Mouse (Mus musculus): ENCODE data around the gene Apol10b. TPM values are rescaled to one million over a fixed set of nuclear protein-coding genes. Genes with fewer than 3 reads are reported as not detected.
"Not testable (repeated sequence)": the region's sequence is repeated elsewhere in the genome, so short reads cannot be mapped to it uniquely, and the experiment has no call there.

Apol10b gene
- polyA plus RNA-seq, 1 experiment = not detected

DNA sequence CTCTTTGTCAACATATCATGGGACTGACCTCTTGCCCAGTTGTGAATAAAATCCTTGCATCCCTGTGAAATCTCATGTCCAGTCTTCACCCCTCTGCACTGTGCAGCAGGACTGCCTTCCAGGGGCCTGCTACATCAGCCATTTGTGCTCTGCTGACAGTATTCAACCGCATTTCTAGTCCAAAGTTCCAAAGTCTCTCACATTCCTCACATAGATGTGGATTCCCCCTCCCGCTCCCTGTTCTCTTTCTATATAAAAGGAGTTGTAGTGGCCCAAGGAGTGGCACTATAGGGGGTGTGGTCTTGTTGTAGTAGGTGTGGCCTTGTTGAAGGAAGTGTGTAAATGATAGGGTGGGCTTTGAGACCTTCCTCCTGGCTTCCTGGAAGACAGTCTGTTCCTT, 5.0 kb downstream of the Apol10b start:
- TF ChIP-seq TAL1 (IDR thresholded peaks at IDR 0.05; ENCODE audit: low read length) (no peak), GATA1 (IDR thresholded peaks at IDR 0.05; ENCODE audit: low read length) (no peak)
- no peaks in the 10 kb centered on the region for H3K4me1 ChIP-seq (ENCODE audit: control insufficient read depth)

GRCm38 (mm10) chr15:77588981-77589380, 6.9 kb downstream of the Apol10b start:
- Histone ChIP-seq H3K4me1 (ENCODE audit: control insufficient read depth) (no peaks in the 10 kb centered on the region), H3K27me3 (ENCODE audit: control insufficient read depth) (no peaks in the 10 kb centered on the region), H3K36me3 (ENCODE audit: control insufficient read depth) (no peaks in the 10 kb centered on the region), H3K4me3 (replicated peaks) (no peak overlapping the region), H3K9me3 (ENCODE audit: control insufficient read depth, low read length) (no peaks in the 10 kb centered on the region)
- TF ChIP-seq GATA1 (IDR thresholded peaks at IDR 0.05; ENCODE audit: low read length) = no peak
- no peak for TF ChIP-seq TAL1 (IDR thresholded peaks at IDR 0.05; ENCODE audit: low read length)

More for the DNA sequence above, 5.0 kb downstream of the Apol10b start:
- H3K9me3 ChIP-seq (ENCODE audit: control insufficient read depth, low read length) = no peaks in the 10 kb centered on the region
- no peaks in the 10 kb centered on the region for H3K27me3 ChIP-seq (ENCODE audit: control insufficient read depth)
- no peak overlapping the region for H3K4me3 ChIP-seq (replicated peaks)
- H3K36me3 ChIP-seq (ENCODE audit: control insufficient read depth) = no peaks in the 10 kb centered on the region

DNA sequence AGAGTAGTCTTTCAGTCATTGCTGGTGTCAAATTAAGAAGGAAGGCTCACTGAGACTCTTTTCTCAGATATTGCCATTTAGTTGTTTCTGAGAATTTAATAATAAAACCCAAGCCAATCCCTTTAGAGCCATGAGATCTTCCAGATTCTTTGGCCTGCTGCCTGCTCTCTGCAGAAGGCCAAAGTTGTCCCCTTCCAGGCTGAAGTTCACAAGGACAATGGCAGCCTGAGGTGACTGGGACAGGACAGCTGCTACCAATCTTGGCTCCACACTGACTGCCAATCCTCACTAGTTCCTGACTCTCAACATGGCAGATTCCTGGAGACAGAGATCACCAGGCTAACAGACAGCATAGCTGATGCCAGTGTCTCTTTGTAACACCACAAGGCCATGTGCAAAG, 8.9 kb downstream of the Apol10b start:
- no peak for TF ChIP-seq GATA1 (IDR thresholded peaks at IDR 0.05; ENCODE audit: low read length)

GRCm38 (mm10) chr15:77581681-77582080, 14.2 kb downstream of the Apol10b start:
- no peak overlapping the region for H3K4me3 ChIP-seq (replicated peaks)
- no peaks in the 10 kb centered on the region for H3K27me3 ChIP-seq (ENCODE audit: control insufficient read depth)
- H3K36me3 ChIP-seq (ENCODE audit: control insufficient read depth) = no peaks in the 10 kb centered on the region
- no peaks in the 10 kb centered on the region for H3K9me3 ChIP-seq (ENCODE audit: control insufficient read depth, low read length)
- TF ChIP-seq TAL1 (IDR thresholded peaks at IDR 0.05; ENCODE audit: low read length) = no peak
- H3K4me1 ChIP-seq (ENCODE audit: control insufficient read depth) = no peaks in the 10 kb centered on the region

More for the DNA sequence above, 8.9 kb downstream of the Apol10b start:
- no peaks in the 10 kb centered on the region for H3K36me3 ChIP-seq (ENCODE audit: control insufficient read depth)
- H3K9me3 ChIP-seq (ENCODE audit: control insufficient read depth, low read length) = no peaks in the 10 kb centered on the region
- no peak overlapping the region for H3K4me3 ChIP-seq (replicated peaks)
- no peaks in the 10 kb centered on the region for H3K27me3 ChIP-seq (ENCODE audit: control insufficient read depth)
- no peaks in the 10 kb centered on the region for H3K4me1 ChIP-seq (ENCODE audit: control insufficient read depth)

DNA sequence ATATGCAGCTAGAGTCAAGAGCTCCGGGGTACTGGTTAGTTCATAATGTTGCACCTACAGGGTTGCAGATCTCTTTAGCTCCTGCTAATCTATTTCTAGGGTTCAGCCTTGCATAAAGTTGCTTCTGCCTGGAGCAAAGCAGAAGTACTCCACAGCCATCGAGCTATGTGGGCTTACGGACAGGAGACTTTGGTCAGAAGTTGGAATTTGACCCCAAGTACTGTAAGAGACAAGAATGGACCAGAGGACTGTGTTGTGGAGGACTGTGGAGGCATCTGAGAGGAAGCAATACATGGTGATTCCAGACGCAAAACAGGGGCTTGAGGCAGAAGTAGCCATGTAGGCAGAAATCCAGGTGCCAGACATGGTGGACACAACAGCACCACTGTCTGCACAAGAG, 16.6 kb downstream of the Apol10b start:
- no peaks in the 10 kb centered on the region for H3K27me3 ChIP-seq (ENCODE audit: control insufficient read depth)
- H3K9me3 ChIP-seq (ENCODE audit: control insufficient read depth, low read length) = no peaks in the 10 kb centered on the region
- H3K4me3 ChIP-seq (replicated peaks) = no peak overlapping the region
- no peak for TF ChIP-seq GATA1 (IDR thresholded peaks at IDR 0.05; ENCODE audit: low read length)
- no peak for TF ChIP-seq TAL1 (IDR thresholded peaks at IDR 0.05; ENCODE audit: low read length)
- no peaks in the 10 kb centered on the region for H3K36me3 ChIP-seq (ENCODE audit: control insufficient read depth)
- no peaks in the 10 kb centered on the region for H3K4me1 ChIP-seq (ENCODE audit: control insufficient read depth)

- Histone ChIP-seq H3K9me3 (ENCODE audit: control insufficient read depth, low read length) (no peaks in the 10 kb centered on the region), H3K4me3 (replicated peaks) (no peak overlapping the region), H3K27me3 (ENCODE audit: control insufficient read depth) (no peaks in the 10 kb centered on the region), H3K4me1 (ENCODE audit: control insufficient read depth) (no peaks in the 10 kb centered on the region), H3K36me3 (ENCODE audit: control insufficient read depth) (no peaks in the 10 kb centered on the region)
- no peak for TF ChIP-seq GATA1 (IDR thresholded peaks at IDR 0.05; ENCODE audit: low read length)
- TF ChIP-seq TAL1 (IDR thresholded peaks at IDR 0.05; ENCODE audit: low read length) = no peak
Measured at GRCm38 (mm10) chr15:77578801-77579200, 17.1 kb downstream of the Apol10b start.

DNA sequence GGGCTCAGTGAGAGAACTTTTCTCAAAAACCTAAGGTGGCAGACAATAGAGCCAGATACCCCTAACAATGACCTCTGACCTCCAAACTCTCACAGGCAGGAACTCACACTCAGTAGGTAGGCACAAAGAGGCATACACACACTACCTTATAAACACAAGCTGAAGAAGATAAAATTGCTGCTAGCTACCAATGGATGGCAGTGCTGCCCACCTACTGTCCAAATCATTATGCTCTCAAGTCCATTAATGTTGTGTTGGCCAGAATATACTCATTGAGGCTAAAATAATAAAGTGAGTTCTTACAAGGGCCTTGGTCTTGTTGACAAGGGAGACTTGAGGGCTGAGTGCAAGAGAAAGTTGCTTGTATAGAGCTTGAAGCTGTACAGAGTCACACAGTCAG, 32.7 kb downstream of the Apol10b start:
- H3K27me3 ChIP-seq (ENCODE audit: control insufficient read depth) = no peaks in the 10 kb centered on the region
- no peaks in the 10 kb centered on the region for H3K9me3 ChIP-seq (ENCODE audit: control insufficient read depth, low read length)
- no peak overlapping the region for H3K4me3 ChIP-seq (replicated peaks)
- no peaks in the 10 kb centered on the region for H3K4me1 ChIP-seq (ENCODE audit: control insufficient read depth)
- no peak for TF ChIP-seq TAL1 (IDR thresholded peaks at IDR 0.05; ENCODE audit: low read length)
- TF ChIP-seq GATA1 (IDR thresholded peaks at IDR 0.05; ENCODE audit: low read length) = no peak
- no peaks in the 10 kb centered on the region for H3K36me3 ChIP-seq (ENCODE audit: control insufficient read depth)

DNA sequence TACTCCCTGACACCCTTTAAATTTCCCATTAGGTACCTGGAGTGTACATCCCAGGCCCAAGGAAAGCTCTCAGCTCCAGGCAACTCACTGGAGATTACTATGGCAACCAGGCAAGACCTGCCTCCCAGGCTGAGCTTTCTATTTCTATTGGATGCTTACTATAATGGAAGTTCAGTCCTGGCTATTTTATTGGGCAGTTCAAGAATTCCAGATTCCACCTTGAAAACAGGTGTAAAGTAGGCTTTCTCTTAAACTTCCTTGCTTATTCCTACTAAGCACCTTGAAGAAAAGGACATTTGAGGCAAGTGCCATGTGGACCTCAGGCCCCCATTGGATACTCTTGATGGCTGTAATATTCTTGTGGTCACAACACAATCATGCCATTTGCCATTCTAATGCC, 34.1 kb downstream of the Apol10b start, which contains the start of gene 1700025B11Rik:
Gene 1700025B11Rik (minus strand): TSS at position 101 of the 400 bp plus-strand sequence.
- Histone ChIP-seq H3K27me3 (ENCODE audit: control insufficient read depth) (no peaks in the 10 kb centered on the region), H3K4me1 (ENCODE audit: control insufficient read depth) (no peaks in the 10 kb centered on the region)
- no peak for TF ChIP-seq GATA1 (IDR thresholded peaks at IDR 0.05; ENCODE audit: low read length)
- TF ChIP-seq TAL1 (IDR thresholded peaks at IDR 0.05; ENCODE audit: low read length) = no peak

DNA sequence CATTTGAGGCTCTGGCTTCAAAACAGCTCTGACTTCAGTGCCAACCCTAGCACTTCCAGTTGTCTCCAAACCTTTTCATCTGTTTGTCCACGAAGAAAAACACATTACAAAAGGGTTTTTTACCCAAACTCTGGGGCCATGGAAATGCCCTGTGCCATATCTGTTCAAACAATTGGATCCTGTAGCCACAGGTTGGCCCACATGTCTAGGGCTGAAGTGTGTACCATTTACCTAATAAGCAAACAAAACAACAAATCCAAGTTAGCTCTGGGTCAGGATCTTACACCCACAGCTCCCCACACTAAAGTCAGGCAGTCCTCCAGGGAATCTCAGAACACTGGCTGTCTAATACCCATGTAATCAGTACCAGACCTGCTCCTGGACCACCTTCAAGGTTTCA, 56.7 kb downstream of the Apol10b start:
- not testable (repeated sequence) for H3K27me3 ChIP-seq (ENCODE audit: control insufficient read depth); H3K4me1 ChIP-seq (ENCODE audit: control insufficient read depth); H3K4me3 ChIP-seq (replicated peaks); H3K36me3 ChIP-seq (ENCODE audit: control insufficient read depth); H3K9me3 ChIP-seq (ENCODE audit: control insufficient read depth, low read length)

More for the DNA sequence above, 34.1 kb downstream of the Apol10b start, which contains the start of gene 1700025B11Rik:
- Histone ChIP-seq H3K4me3 (replicated peaks) (no peak within 1 kb of the TSS), H3K36me3 (ENCODE audit: control insufficient read depth) (no peaks in the 10 kb centered on the region), H3K9me3 (ENCODE audit: control insufficient read depth, low read length) (no peaks in the 10 kb centered on the region)

Other genes with a start within 250 kb of the Apol10b start
- gene Apol7a, start 197.0 kb downstream of the Apol10b start, polyA plus RNA-seq (2012) = not detected in 2 replicates
- gene Apol9a, start 185.0 kb downstream of the Apol10b start, polyA plus RNA-seq (2012) = not detected in 2 replicates
- gene Apol7b, start 148.6 kb downstream of the Apol10b start, polyA plus RNA-seq (2012) = not detected in 2 replicates
- not detected in 2 replicates for gene Apol10a, start 119.1 kb downstream of the Apol10b start, polyA plus RNA-seq (2012)
- 0.03 TPM in 1 of 2 replicates, not detected in the other for gene Apol11a, start 87.9 kb downstream of the Apol10b start, polyA plus RNA-seq (2012)
- not detected in 2 replicates for gene Apol7c, start 62.8 kb downstream of the Apol10b start, polyA plus RNA-seq (2012)
- gene 1700025B11Rik, start 34.2 kb downstream of the Apol10b start, polyA plus RNA-seq (2012) = not detected in 2 replicates
- gene Gm36245, start 3.1 kb upstream of the Apol10b start, polyA plus RNA-seq (2012) = not detected in 2 replicates
- gene Apol11b, start 47.2 kb upstream of the Apol10b start, polyA plus RNA-seq (2012) = 0.14 and 0.29 TPM in 2 replicates
- gene Apol7e, start 102.7 kb upstream of the Apol10b start, polyA plus RNA-seq (2012) = not detected in 2 replicates
- not detected in 2 replicates for gene Apol9b, start 132.9 kb upstream of the Apol10b start, polyA plus RNA-seq (2012)
- gene Apol8, start 160.9 kb upstream of the Apol10b start, polyA plus RNA-seq (2012) = 13.3 and 17.7 TPM in 2 replicates
- 10.4 and 10.9 TPM in 2 replicates for gene Myh9, start 246.1 kb upstream of the Apol10b start, polyA plus RNA-seq (2012)

Data from erythroblast, embryonic 14.5 days (primary cell).